Mouse (Mus musculus): Measurements from ENCODE around the gene Cela3a.
A peak's percentile ranks its signal among the peaks of the same experiment; 100 is the strongest.

GRCm38 (mm10) chr4:137373711-137374110, 35.9 kb downstream of the Cela3a start:
- TF ChIP-seq CTCF (IDR thresholded peaks at IDR 0.05; ENCODE audit: control insufficient read depth, insufficient read depth, low read length) (0 out of 2 replicates have a peak, but pooled peaks have one; percentile 5), POLR2A (IDR thresholded peaks at IDR 0.05; ENCODE audit: borderline replicate concordance, control insufficient read depth, low read depth, low read length) (no peak)

All from bone marrow, adult 2 months (tissue).